Mouse (Mus musculus): ENCODE data around the gene Itih5. TPM values are rescaled to one million over a fixed set of nuclear protein-coding genes. Genes with fewer than 3 reads are reported as not detected.
A peak's percentile ranks its signal among the peaks of the same experiment; 100 is the strongest.

Itih5 gene
- polyA plus RNA-seq, 1 experiment from 2014 or later = 3.0 TPM

DNA sequence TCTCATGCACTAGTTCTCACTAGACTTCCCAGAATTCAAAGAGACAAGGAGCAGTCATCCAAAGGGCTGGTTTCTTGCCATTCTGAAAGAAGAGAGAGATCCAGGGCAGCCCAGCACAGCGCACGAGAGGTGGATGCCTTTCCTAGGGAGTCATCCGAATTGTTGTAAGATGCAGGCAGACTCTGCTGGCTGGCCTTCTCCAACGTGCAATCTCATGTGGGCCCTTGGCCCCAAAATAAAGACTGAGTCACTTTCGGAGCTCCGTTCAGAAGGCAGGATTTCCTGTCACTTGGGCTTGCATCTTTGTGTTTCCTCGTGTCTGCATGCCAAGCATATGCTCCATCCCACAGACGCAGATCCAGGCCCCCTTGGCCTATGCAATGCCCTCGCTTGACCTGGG is 97.1 kb downstream of the Itih5 start:
- WGBS = 65% methylated on average over 9 of the region's 9 CpGs
- DNase-seq (ENCODE audit: low spot score) = no peak

DNA sequence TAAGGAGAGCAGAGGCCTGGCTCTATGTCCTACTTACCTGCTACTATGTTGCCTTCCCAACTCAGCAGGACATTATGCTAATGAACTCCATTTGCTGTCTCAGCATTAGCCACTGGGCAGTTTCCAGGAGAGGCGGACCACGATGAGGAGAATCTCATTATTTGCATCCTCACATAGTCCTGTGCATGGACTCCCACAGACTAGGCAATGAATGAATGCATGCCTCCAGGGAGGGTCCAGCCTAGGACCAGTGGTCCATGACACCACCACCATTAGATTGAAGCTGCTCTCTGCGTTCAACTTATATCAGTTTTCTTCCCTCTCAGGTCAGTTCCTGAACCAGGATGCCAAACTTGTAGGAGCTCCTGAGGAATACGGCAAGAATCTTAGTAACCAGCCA is 97.6 kb downstream of the Itih5 start:
- no peak overlapping the region for H3K4me3 ChIP-seq (ENCODE audit: low read depth, low read length)
- ATAC-seq (no peak), DNase-seq (ENCODE audit: low spot score) (no peak)
- no peak overlapping the region for H3K27ac ChIP-seq (ENCODE audit: low read length)
- H3K9ac ChIP-seq (replicated peaks; ENCODE audit: low read depth) = no peak overlapping the region
- no peaks in the 10 kb centered on the region for H3K9me3 ChIP-seq (ENCODE audit: low read length)
- no peaks in the 10 kb centered on the region for H3K4me1 ChIP-seq (ENCODE audit: insufficient read depth, low read depth, low read length)
- no peaks in the 10 kb centered on the region for H3K36me3 ChIP-seq (ENCODE audit: insufficient read depth, low read length)
- no peak overlapping the region for H3K4me2 ChIP-seq (replicated peaks; ENCODE audit: low read depth, low read length)
- 86% methylated on average over 4 of the region's 4 CpGs for WGBS
- TF ChIP-seq CTCF (IDR thresholded peaks at IDR 0.05) (no peak), EP300 (IDR thresholded peaks at IDR 0.05) (no peak)
- H3K27me3 ChIP-seq (replicated peaks; ENCODE audit: insufficient read depth, low read length) = no peaks in the 10 kb centered on the region

More for the DNA sequence above, 97.1 kb downstream of the Itih5 start:
- H3K4me2 ChIP-seq (replicated peaks; ENCODE audit: low read depth, low read length) = no peak overlapping the region
- no peak overlapping the region for H3K27ac ChIP-seq (ENCODE audit: low read length)
- no peaks in the 10 kb centered on the region for H3K36me3 ChIP-seq (ENCODE audit: insufficient read depth, low read length)
- no peaks in the 10 kb centered on the region for H3K27me3 ChIP-seq (replicated peaks; ENCODE audit: insufficient read depth, low read length)
- no peaks in the 10 kb centered on the region for H3K9me3 ChIP-seq (ENCODE audit: low read length)
- no peaks in the 10 kb centered on the region for H3K4me1 ChIP-seq (ENCODE audit: insufficient read depth, low read depth, low read length)
- no peak overlapping the region for H3K9ac ChIP-seq (replicated peaks; ENCODE audit: low read depth)
- H3K4me3 ChIP-seq (ENCODE audit: low read depth, low read length) = no peak overlapping the region
- no peak for ATAC-seq
- TF ChIP-seq EP300 (IDR thresholded peaks at IDR 0.05) (no peak), CTCF (IDR thresholded peaks at IDR 0.05) (no peak)

DNA sequence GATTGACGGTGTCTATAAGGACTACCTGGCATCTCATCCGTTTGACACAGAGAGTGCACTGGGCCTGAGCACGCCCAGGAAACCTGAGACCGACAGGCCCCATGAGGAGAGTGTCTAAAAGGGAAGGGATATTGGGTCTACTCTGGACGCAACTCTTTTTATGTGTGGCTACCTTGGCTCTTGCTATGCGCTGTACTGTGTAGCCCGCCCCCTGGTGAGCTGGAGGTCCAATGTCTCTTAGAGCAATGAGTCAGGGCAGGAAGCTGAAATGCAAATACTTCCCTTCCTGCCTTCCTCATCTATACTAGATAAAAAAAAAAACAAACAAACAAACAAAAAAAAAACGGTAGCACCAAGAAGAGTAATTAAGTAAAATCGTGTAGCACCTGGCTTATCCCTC is 98.1 kb downstream of the Itih5 start:
- H3K9ac ChIP-seq (replicated peaks; ENCODE audit: low read depth) = no peak overlapping the region
- 90% methylated on average over 9 of the region's 9 CpGs for WGBS
- DNase-seq (ENCODE audit: low spot score) (no peak), ATAC-seq (no peak)
- H3K9me3 ChIP-seq (ENCODE audit: low read length) = no peaks in the 10 kb centered on the region
- H3K4me3 ChIP-seq (ENCODE audit: low read depth, low read length) = no peak overlapping the region
- no peak for TF ChIP-seq CTCF (IDR thresholded peaks at IDR 0.05)
- no peak for TF ChIP-seq EP300 (IDR thresholded peaks at IDR 0.05)
- H3K36me3 ChIP-seq (ENCODE audit: insufficient read depth, low read length) = no peaks in the 10 kb centered on the region
- no peaks in the 10 kb centered on the region for H3K4me1 ChIP-seq (ENCODE audit: insufficient read depth, low read depth, low read length)
- no peak overlapping the region for H3K4me2 ChIP-seq (replicated peaks; ENCODE audit: low read depth, low read length)
- H3K27me3 ChIP-seq (replicated peaks; ENCODE audit: insufficient read depth, low read length) = no peaks in the 10 kb centered on the region
- no peak overlapping the region for H3K27ac ChIP-seq (ENCODE audit: low read length)

DNA sequence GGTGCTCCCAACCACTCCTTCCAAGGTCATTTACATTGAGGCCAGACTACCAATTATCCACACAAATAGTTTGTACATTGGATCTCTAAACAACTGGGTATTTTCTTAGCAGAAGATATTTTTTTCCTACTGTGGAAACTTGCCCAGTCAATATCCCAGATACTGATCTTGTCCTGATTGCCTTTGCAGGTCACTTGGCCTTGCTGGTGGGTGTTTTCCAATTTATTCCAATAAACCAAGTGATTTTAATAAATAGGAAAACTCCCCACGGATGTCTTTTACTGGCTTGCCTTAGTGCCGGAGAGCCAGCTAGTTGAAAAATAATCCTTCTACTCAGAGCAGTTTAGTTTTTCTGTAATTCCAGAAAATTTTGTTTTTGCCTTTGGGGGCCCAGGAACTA is 98.6 kb downstream of the Itih5 start:
- DNase-seq (ENCODE audit: low spot score) (no peak), ATAC-seq (no peak)
- Histone ChIP-seq H3K4me3 (ENCODE audit: low read depth, low read length) (no peak overlapping the region), H3K27ac (ENCODE audit: low read length) (no peak overlapping the region), H3K9ac (replicated peaks; ENCODE audit: low read depth) (no peak overlapping the region), H3K9me3 (ENCODE audit: low read length) (no peaks in the 10 kb centered on the region), H3K4me1 (ENCODE audit: insufficient read depth, low read depth, low read length) (no peaks in the 10 kb centered on the region), H3K4me2 (replicated peaks; ENCODE audit: low read depth, low read length) (no peak overlapping the region), H3K36me3 (ENCODE audit: insufficient read depth, low read length) (no peaks in the 10 kb centered on the region), H3K27me3 (replicated peaks; ENCODE audit: insufficient read depth, low read length) (no peaks in the 10 kb centered on the region)
- no peak for TF ChIP-seq EP300 (IDR thresholded peaks at IDR 0.05)
- TF ChIP-seq CTCF (IDR thresholded peaks at IDR 0.05) = no peak
- 83% methylated on average over 2 of the region's 2 CpGs for WGBS

DNA sequence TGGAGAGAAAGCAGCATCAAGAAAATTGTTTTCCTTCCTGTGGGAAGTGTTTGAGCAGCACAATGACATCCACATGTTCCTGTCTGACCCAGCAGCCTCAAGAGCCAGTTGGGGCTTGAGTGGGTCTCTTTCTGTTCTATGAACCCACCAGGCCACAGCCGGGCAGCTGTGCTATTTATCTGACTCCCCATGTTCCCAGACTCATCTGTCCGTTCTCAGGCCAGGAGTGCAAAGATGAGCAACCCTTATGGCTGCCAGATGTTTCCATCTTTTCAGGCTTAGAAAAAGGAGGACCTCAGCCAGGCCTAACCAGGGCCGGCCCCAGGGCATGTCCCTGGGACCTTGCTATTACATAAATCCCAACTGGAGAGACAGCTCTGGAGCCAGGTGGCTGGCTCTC is 100.0 kb downstream of the Itih5 start:
- ATAC-seq (no peak), DNase-seq (ENCODE audit: low spot score) (no peak)
- WGBS = 60% methylated on average over 3 of the region's 3 CpGs
- Histone ChIP-seq H3K4me1 (ENCODE audit: insufficient read depth, low read depth, low read length) (no peaks in the 10 kb centered on the region), H3K9ac (replicated peaks; ENCODE audit: low read depth) (no peak overlapping the region), H3K9me3 (ENCODE audit: low read length) (no peaks in the 10 kb centered on the region), H3K4me3 (ENCODE audit: low read depth, low read length) (no peak overlapping the region), H3K4me2 (replicated peaks; ENCODE audit: low read depth, low read length) (no peak overlapping the region), H3K27me3 (replicated peaks; ENCODE audit: insufficient read depth, low read length) (no peaks in the 10 kb centered on the region), H3K36me3 (ENCODE audit: insufficient read depth, low read length) (no peaks in the 10 kb centered on the region), H3K27ac (ENCODE audit: low read length) (no peak overlapping the region)
- TF ChIP-seq CTCF (IDR thresholded peaks at IDR 0.05) = no peak
- no peak for TF ChIP-seq EP300 (IDR thresholded peaks at IDR 0.05)

DNA sequence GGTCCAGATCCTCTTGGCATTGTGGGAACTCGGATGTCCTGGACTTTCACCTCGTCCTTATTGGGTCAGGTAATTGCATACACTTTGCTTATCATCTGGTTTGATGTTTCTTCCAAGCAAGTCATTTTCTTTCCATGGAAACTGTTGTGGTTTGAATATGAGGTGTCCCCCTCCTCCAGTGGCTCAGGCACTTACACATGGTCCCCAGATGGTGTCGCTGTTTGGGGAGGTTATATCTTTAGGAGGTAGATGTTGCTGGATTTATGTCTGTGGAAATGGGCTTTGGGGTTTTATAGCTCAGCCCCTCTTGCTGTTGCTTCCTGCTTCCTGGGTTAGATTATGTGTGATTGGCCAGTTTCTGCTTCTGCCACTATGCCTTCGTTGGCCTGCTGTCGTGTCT is 103.6 kb downstream of the Itih5 start:
- Histone ChIP-seq H3K4me1 (ENCODE audit: insufficient read depth, low read depth, low read length) (no peaks in the 10 kb centered on the region), H3K27me3 (replicated peaks; ENCODE audit: insufficient read depth, low read length) (no peaks in the 10 kb centered on the region), H3K4me2 (replicated peaks; ENCODE audit: low read depth, low read length) (no peak overlapping the region), H3K27ac (ENCODE audit: low read length) (no peak overlapping the region), H3K9ac (replicated peaks; ENCODE audit: low read depth) (no peak overlapping the region), H3K4me3 (ENCODE audit: low read depth, low read length) (no peak overlapping the region), H3K36me3 (ENCODE audit: insufficient read depth, low read length) (no peaks in the 10 kb centered on the region), H3K9me3 (ENCODE audit: low read length) (no peaks in the 10 kb centered on the region)
- ATAC-seq = no peak
- 70% methylated on average over 5 of the region's 5 CpGs for WGBS
- TF ChIP-seq EP300 (IDR thresholded peaks at IDR 0.05) = no peak
- peak; percentile 19; the same call in 1 of the 2 replicates for TF ChIP-seq CTCF (IDR thresholded peaks at IDR 0.05)
- DNase-seq (ENCODE audit: low spot score) = no peak

DNA sequence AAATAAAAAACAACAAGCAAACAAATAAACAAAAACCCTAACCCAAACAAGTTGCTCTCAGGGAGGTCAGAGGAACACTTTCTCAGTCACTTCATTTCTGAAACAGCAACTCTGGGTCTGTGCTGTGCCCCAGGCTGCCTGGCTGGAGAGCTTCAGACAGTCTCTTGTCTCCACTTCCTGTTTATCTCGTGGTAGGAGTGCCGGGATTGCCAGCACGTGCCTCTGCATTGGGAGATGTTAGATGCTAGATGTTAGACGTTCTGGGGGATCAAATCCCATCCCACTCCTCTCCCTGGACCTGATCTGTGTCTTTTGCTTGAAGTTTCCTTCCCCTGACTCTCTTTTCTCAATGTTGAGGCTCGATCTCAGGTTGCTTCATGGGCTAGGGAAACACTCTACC is 104.9 kb downstream of the Itih5 start:
- H3K9ac ChIP-seq (replicated peaks; ENCODE audit: low read depth) = no peak overlapping the region
- no peaks in the 10 kb centered on the region for H3K4me1 ChIP-seq (ENCODE audit: insufficient read depth, low read depth, low read length)
- TF ChIP-seq EP300 (IDR thresholded peaks at IDR 0.05) = no peak
- no peak for TF ChIP-seq CTCF (IDR thresholded peaks at IDR 0.05)
- H3K4me2 ChIP-seq (replicated peaks; ENCODE audit: low read depth, low read length) = no peak overlapping the region
- H3K27me3 ChIP-seq (replicated peaks; ENCODE audit: insufficient read depth, low read length) = no peaks in the 10 kb centered on the region
- DNase-seq (ENCODE audit: low spot score) (no peak), ATAC-seq (no peak)
- no peaks in the 10 kb centered on the region for H3K36me3 ChIP-seq (ENCODE audit: insufficient read depth, low read length)
- no peak overlapping the region for H3K4me3 ChIP-seq (ENCODE audit: low read depth, low read length)
- no peak overlapping the region for H3K27ac ChIP-seq (ENCODE audit: low read length)
- H3K9me3 ChIP-seq (ENCODE audit: low read length) = no peaks in the 10 kb centered on the region
- 28% methylated on average over 5 of the region's 5 CpGs for WGBS
